Mouse (Mus musculus): ENCODE results near the gene Lgi2.
A peak's percentile ranks its signal among the peaks of the same experiment; 100 is the strongest.

Lgi2 gene

DNA sequence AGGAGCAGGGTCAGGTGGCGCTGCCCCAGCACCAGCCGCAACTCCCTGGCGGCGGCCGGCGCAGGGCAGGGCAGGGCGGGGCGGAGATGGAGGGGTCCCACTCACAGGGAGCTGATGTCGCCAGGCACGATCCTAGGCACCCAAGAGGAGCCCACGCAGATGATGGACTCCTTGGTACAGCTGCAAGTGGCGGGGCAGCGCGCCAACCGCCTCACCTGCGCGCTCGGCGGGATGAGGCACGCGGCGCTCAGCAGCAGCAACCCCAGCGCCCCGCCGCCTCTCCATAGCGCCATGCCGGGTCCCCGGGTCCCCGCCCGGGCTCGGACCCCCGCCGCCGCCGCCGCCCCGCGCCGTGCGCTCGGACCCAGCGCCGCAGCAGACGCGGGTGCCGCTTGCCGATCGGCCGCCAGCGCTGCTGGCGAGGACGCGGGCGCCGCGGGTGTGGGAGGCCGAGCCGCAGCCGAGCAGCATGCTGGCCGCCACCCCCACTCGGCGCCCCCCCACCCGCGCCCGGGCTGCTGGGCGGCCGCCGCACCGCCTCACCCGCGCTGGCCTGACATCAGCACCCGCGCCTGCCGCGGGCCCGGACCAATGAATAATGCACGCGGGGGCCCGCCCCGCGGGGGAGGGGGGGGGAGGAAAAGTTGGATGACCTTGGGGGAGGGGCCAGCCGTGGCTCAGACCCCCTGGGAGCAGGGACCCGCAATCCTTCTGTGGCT, at the start of gene Lgi2:
Lgi2 (minus strand) TSS at position 650 of the 719 bp plus-strand sequence.
- no peak for DNase-seq (ENCODE audit: low read depth)

DNA sequence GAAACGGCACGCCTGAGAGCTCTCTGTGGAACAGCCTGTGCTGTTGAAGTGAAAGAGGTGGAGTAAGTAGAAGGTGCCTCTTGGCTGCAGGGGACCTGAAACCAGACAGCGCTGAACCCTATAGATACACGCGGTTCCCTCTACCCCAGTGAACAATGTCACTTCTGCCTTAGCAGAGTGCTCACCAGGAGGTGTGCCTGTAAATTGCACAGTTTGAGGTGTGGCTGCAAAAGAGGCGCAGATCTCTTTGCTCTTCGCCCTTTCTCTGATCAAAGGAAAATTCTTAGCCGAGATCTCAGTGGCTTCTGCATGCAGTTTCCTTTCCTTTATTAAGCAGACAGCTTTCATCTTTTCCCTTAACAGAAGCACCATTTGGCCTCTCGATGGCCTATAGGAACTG, 49.2 kb upstream of the Lgi2 start:
- DNase-seq (ENCODE audit: low read depth), result no peak

- no peak for DNase-seq (ENCODE audit: low read depth)
Observed at GRCm38 (mm10) chr5:52614686-52615085, 48.4 kb upstream of the Lgi2 start.

DNA sequence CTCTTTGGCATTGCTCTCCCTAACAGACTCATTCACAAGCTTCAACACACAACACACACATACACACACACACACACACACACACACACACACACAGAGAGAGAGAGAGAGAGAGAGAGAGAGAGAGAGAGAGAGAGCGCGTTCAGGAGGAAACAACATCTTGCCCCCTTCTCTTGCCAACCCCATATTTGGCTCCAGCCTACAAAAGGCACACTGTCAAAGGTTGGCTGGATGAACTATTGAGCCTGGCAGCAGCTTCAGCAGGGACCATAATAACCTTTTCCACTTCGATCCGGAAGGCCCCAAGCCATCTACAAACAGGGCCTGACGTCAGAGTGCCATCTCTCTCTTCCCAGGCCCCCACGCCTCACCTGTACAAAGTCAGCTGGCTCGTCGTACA, 46.5 kb upstream of the Lgi2 start:
- DNase-seq (ENCODE audit: low read depth), result no peak

GRCm38 (mm10) chr5:52611315-52611895, 45.1 kb upstream of the Lgi2 start:
- no peak for DNase-seq (ENCODE audit: low read depth)

GRCm38 (mm10) chr5:52610306-52610705, 44.0 kb upstream of the Lgi2 start:
- DNase-seq (ENCODE audit: low read depth), result no peak

DNA sequence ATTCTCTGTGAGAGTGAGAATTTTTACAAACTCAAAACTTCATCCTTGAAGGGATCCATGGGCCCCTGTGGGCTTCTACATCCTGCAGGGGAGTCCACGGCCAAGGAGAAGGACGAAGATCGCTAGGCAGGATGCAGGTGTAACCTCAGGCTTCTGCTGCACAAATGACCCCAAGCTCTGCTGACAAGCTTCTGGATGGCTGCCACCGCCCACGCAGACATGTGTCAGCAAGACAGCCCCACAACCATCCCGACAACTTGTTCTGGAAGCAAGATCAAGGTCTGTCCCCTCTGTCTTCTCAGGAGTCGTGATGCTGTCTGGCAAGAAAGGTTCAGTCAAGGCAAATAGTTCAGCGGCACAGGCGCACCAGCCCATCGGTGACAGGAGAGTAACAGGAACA, 43.4 kb upstream of the Lgi2 start:
- no peak for DNase-seq (ENCODE audit: low read depth)

- DNase-seq (ENCODE audit: low read depth), result no peak
Observed at GRCm38 (mm10) chr5:52604582-52605041, 38.4 kb upstream of the Lgi2 start.

GRCm38 (mm10) chr5:52590612-52591011, 24.4 kb upstream of the Lgi2 start:
- DNase-seq (ENCODE audit: low read depth), result no peak

DNA sequence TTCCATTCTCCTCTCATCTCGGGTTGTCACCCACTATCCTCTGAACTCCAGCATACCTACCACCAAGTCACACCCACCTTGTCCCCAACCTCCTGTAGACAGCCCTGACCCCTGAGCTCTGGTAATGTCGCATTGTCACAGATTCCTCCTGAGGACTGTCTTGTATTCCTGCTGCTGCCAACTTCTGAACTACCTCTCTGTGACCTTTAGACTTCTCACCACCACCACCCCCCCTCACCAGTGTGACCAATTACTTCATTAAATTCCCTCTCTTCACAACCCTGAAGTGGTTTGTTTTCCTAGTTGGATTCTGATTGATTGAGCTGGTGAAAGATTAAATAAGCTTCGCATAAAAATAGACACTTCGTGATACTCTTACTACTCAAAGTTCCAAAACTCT, 22.4 kb upstream of the Lgi2 start:
- DNase-seq (ENCODE audit: low read depth), result no peak

- no peak for DNase-seq (ENCODE audit: low read depth)
Observed at GRCm38 (mm10) chr5:52587291-52587733, 21.1 kb upstream of the Lgi2 start.

DNA sequence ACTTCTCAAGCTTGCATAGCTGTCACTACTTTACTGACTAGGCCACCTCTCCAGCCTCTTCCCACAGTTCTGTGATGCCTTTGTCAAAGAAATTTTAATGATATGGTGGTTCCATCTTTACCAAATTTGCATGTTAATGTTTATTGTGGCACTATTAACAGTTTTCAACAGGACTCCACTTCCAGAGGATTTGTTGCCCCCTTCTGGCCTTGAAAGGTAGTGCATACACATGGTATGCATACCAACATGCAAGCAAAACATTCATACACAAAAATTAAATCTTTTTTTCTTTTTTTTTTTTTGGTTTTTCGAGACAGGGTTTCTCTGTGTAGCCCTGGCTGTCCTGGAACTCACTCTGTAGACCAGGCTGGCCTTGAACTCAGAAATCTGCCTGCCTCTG, 6.3 kb upstream of the Lgi2 start:
- DNase-seq (ENCODE audit: low read depth), result no peak

DNA sequence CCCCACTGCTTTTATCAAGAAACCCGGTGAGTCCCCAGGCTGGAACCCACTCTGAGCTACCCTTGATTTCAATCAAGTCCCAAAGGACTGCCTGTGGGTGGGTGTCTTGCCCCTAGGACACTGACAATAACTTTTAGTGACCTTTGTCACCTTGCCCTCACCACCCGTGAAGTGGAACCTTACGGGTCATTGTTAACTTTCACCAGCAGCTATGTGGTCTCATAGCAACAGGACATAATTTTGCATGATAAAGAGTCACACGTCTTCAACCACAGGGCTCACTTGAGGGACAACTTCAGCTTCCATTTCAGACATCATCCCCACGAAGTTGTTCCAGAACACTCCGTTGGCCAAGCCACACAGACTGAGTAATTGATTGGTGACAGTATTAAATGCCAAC, 4.5 kb upstream of the Lgi2 start:
- no peak for DNase-seq (ENCODE audit: low read depth)

DNA sequence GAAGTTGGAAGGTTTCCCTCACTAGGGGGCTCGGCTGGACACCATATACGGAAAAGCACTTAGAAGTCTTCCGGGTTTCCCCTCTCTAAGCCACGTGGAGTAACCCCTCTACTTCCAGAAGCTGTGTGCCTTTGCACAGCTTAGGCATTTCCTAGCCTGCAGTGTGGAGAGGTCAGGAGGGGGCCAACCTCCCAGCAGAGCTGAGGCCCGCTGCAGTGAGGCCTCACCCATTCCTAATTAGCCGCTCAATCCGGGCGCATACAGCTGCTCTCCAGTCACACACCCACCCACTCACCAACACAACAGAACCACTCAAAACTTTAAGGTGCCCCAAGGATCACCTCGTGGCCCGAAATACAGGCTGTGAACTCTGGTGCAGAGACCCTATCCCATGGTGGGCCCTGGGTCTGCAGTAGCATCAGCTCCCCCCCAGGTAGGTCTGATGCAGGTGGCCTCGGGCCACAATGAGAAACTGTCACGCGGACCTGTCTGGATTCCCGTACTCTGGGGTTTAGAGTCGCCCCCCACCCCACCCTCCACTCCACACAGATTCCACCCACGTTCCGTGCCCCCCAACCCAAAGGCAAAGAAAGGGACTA, 949 bp downstream of the Lgi2 start:
- no peak for DNase-seq (ENCODE audit: low read depth)

- DNase-seq (ENCODE audit: low read depth), result no peak
Observed at GRCm38 (mm10) chr5:52564351-52564750, 1.9 kb downstream of the Lgi2 start.

DNA sequence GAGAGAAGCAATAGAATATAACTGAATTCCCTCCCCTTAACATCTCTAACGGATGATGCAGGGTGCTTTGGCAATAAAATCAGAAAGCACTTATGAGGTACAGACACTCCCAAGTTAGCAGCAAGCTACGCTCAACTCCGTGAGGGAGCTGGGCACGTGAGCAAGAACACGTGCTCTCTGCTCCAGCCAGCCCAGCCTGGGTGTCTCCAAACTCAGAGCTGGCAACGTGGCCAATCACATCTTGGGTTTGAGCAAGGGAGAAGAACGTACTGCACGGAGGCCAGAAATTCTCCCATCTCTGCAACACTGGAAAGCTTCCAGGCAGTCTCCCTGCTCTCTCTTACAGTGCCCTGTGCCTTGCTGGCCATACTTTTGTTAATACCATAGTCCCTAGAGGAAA, 6.0 kb downstream of the Lgi2 start:
- no peak for DNase-seq (ENCODE audit: low read depth)

DNA sequence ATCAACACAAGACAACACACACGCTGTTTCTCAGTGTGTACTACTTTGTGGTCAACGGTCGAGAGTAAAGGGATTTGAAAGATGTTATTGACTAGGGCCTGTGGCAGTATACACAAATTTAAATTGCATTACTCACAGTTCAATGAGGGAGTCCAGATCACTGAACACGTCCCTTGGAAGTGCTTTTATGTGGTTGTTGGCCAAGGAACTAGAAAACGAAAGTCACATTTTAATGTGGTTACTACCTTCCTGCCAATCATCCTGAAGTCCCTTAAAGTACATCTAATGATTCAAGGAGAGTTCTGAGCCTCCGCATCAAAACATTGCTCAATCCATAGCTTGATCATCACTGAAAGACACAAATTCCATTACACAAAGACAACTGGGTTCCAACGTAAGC, 10.7 kb downstream of the Lgi2 start:
- DNase-seq (ENCODE audit: low read depth), result no peak

- DNase-seq (ENCODE audit: low read depth), result no peak
Observed at GRCm38 (mm10) chr5:52551318-52551632, 15.0 kb downstream of the Lgi2 start.

DNA sequence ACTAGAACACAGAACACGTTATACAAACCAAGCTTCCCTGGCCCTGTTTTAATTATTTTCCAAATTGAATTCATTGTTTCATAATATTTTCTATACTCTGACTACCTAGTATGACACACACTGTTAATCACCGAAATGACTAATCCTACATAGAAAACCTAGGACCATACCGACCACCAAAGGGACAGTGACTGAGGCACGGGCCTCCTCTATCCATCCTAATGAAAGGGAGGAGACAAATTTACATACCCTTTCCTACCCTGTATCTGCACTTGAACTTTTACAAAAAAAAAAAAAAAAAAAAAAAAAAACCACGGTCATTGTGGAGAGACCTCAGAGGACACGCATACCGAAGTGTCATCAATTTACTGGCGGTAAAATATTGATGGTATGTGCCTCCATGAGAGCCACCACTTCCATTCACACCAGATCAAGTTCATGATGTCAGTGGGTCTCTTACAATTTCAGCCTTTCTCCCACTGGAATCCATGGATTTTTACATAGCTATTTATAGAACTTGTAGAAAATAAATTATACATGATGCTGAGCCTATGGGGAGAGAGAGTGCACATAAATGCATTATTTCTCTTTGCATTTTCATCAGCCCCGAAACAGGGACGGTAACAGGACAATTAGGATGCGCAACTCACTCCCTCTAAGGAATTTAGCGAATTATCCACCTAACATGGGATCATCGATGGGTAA, 15.5 kb downstream of the Lgi2 start:
- DNase-seq (ENCODE audit: low read depth), result no peak

DNA sequence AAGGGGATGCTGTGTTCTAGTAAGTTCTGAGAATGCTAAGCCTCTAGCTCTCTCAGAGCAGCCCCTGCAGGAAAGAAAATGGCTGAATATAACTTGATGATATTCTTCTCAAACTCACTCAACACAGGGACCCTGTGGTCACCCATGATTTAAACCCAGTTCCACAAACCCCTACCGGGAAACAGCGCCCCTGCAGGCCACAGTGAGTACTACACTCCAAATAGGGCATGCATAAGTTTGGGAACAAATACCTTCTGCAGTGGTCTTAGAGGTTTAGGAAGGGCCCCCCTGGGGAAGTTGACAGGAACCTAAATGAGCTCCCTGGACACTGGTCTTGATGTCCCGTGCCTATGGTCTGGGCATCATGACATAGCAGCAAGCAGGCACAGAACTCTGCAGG, 19.3 kb downstream of the Lgi2 start:
- DNase-seq (ENCODE audit: low read depth), result peak; percentile 3

- no peak for DNase-seq (ENCODE audit: low read depth)
Observed at GRCm38 (mm10) chr5:52543770-52544169, 22.5 kb downstream of the Lgi2 start.

GRCm38 (mm10) chr5:52540186-52540585, 26.1 kb downstream of the Lgi2 start:
- DNase-seq (ENCODE audit: low read depth), result no peak

DNA sequence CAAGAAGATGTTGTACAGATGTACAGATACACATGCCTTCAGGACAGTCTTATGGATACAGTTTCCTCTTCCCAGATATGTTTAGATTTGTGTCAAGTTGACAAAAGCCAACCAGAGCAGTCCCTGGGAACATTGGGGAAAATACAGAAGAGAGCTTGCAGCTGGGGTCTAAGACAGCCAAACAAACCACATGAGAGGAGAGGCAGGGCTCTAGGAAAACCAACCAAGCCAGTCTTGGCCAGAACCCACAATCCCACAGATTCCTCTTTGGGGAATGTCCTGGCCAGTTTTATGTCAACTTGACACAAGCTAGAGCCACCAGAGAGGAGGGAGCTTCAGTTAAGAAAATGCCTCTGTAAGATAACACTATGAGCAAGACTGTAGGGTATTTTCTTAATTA, 26.8 kb downstream of the Lgi2 start:
- DNase-seq (ENCODE audit: low read depth), result no peak
